Mouse (Mus musculus): ENCODE measurements around the gene Avpr1b. TPM values are rescaled to one million over a fixed set of nuclear protein-coding genes. Genes with fewer than 3 reads are reported as not detected.

Avpr1b gene
- total RNA-seq, 2 experiments from 2014 or later, result not detected

GRCm38 (mm10) chr1:131660716-131661472 is 61.9 kb downstream of the Avpr1b start:
- no peak for DNase-seq
- intact Hi-C loops (cut with DNase I; ENCODE audit: low total_unique reads), result loop anchor here (5.0 kb wide), 1 partner anchor 49 kb away; no protein-coding TSS in a partner anchor

Other genes starting within 250 kb of the Avpr1b start
- 10 to 100 TPM; 21.2 to 21.5 TPM for gene Srgap2, start 71.9 kb upstream of the Avpr1b start, total RNA-seq (2021)
- gene Fam72a, start 71.3 kb upstream of the Avpr1b start, total RNA-seq (2021), result under 1 TPM; 0.49 to 0.72 TPM
- under 1 TPM; 0.39 to 0.40 TPM for gene Ctse, start 39.1 kb downstream of the Avpr1b start, total RNA-seq (2021)
- 1 to 10 TPM; 3.7 to 6.5 TPM for gene Rab7b, start 89.5 kb downstream of the Avpr1b start, total RNA-seq (2021)
- not detected for gene Slc26a9, start 144.8 kb downstream of the Avpr1b start, total RNA-seq (2021)
- gene Pm20d1, start 198.1 kb downstream of the Avpr1b start, total RNA-seq (2021), result 1 to 10 TPM; 1.0 to 2.1 TPM
- 10 to 100 TPM; 43.9 to 54.7 TPM for gene Slc41a1, start 228.3 kb downstream of the Avpr1b start, total RNA-seq (2021)